Mouse (Mus musculus) lung, postnatal 0 days (tissue): ENCODE measurements around the gene Rybp.

Experiments
- CTCF ChIP-seq: IDR thresholded peaks from 2 replicates; pipeline ENCODE4 v1.5.1; 2016; ENCODE audit warnings: antibody characterized with exemption, mild to moderate bottlenecking
- EP300 ChIP-seq: IDR thresholded peaks from 2 replicates; pipeline ENCODE4 v1.6.1; 2016; ENCODE audit warnings: antibody characterized with exemption, mild to moderate bottlenecking, control low read depth

- TF ChIP-seq CTCF (no peak), EP300 (no peak)
Observed at GRCm38 (mm10) chr6:100222927-100223326, 64.4 kb downstream of the Rybp start.
